Mouse (Mus musculus) neural tube, embryonic 13.5 days (tissue): ENCODE data around the gene Gab3. TPM values are rescaled to one million over a fixed set of nuclear protein-coding genes. Genes with fewer than 3 reads are reported as not detected.

Experiments
- ATAC-seq: fragments of 200-750 bp; cut with Nextera tagmentation; 2 replicates; pipeline ENCODE4 v1.8.0; 2017; ENCODE audit warnings: low read depth, mild to moderate bottlenecking, moderate TSS enrichment, moderate library complexity
- H3K27ac ChIP-seq: fragments of 300-500 bp; sonication (generic); replicated peaks from 2 replicates; pipeline ENCODE4 v1.5.1; 2015; ENCODE audit warnings: moderate library complexity, mild to moderate bottlenecking, inconsistent platforms
- H3K27me3 ChIP-seq: fragments of 300-500 bp; sonication (generic); 2 replicates; pipeline ENCODE4 v1.6.1; 2015; ENCODE audit warnings: mild to moderate bottlenecking, inconsistent platforms
- H3K36me3 ChIP-seq: fragments of 300-500 bp; sonication (generic); 2 replicates; pipeline ENCODE4 v1.6.1; 2015; ENCODE audit warnings: mild to moderate bottlenecking, inconsistent platforms
- H3K4me1 ChIP-seq: fragments of 300-500 bp; sonication (generic); replicated peaks from 2 replicates; pipeline ENCODE4 v1.6.1; 2015; ENCODE audit warnings: inconsistent platforms
- H3K4me2 ChIP-seq: fragments of 300-500 bp; sonication (generic); 2 replicates; pipeline ENCODE4 v1.6.1; 2015; ENCODE audit warnings: inconsistent platforms, mild to moderate bottlenecking, moderate library complexity
- H3K4me3 ChIP-seq: fragments of 300-500 bp; sonication (generic); 2 replicates; pipeline ENCODE4 v1.5.1; 2015; ENCODE audit warnings: mild to moderate bottlenecking, inconsistent platforms
- H3K9ac ChIP-seq: fragments of 300-500 bp; sonication (generic); 2 replicates; pipeline ENCODE4 v1.6.1; 2015; ENCODE audit warnings: moderate library complexity, mild to moderate bottlenecking, inconsistent platforms
- H3K9me3 ChIP-seq: fragments of 300-500 bp; sonication (generic); 2 replicates; pipeline ENCODE4 v1.6.1; 2016; ENCODE audit warnings: inconsistent platforms
- WGBS: fragments of 180-500 bp; shearing (Covaris S2); methylation state at CpG from one replicate; pipeline ENCODE4 v1.1.7; 2015; 5-methylcytosine and 5-hydroxymethylcytosine counted together
- polyA plus RNA-seq: library from polyadenylated mRNA; unstranded; fragments of >200 nt; fragmentation: Nextera tagmentation; extraction: Ambion mirVana; gene quantifications from 2 replicates; pipeline ENCODE4 v1.2.1, GENCODE M21; 2015

Gene Gab3
- 2.1 and 2.7 TPM in 2 replicates for polyA plus RNA-seq

- Histone ChIP-seq H3K36me3 (no peaks in the 10 kb centered on the region), H3K4me2 (peak within 1 kb of the TSS; percentile 60), H3K27me3 (no peaks in the 10 kb centered on the region), H3K27ac (no peak within 1 kb of the TSS), H3K9me3 (no peaks in the 10 kb centered on the region), H3K9ac (peak within 1 kb of the TSS; percentile 66), H3K4me1 (no peaks in the 10 kb centered on the region), H3K4me3 (peak within 1 kb of the TSS; percentile 49)
- peak; percentile 94 for ATAC-seq
- 19% methylated on average over 7 of the region's 17 CpGs for WGBS
Measured at GRCm38 (mm10) chrX:75084774-75085508, at the start of gene Gab3. Gene Gab3 (minus strand): TSS chrX:75085458.

- Histone ChIP-seq H3K27ac (no peak within 1 kb of the TSS; the same call in 1 of the 2 replicates), H3K4me1 (peaks cover 4% of the 10 kb centered on the region; the same call in 1 of the 2 replicates), H3K36me3 (no peaks in the 10 kb centered on the region), H3K27me3 (no peaks in the 10 kb centered on the region), H3K9ac (peak within 1 kb of the TSS; percentile 71), H3K4me3 (peak within 1 kb of the TSS; percentile 48), H3K4me2 (peak within 1 kb of the TSS; percentile 63), H3K9me3 (no peaks in the 10 kb centered on the region)
- WGBS, result 19% methylated on average over 36 of the region's 36 CpGs
- peak; percentile 100 for ATAC-seq
Measured at GRCm38 (mm10) chrX:75130467-75131160, 45.4 kb upstream of the Gab3 start, which contains the start of gene Mpp1. Gene Mpp1 (minus strand): TSS chrX:75131016.

- no peaks in the 10 kb centered on the region for H3K27me3 ChIP-seq
- peak overlapping the region; percentile 4; the same call in 1 of the 2 replicates for H3K4me2 ChIP-seq
- ATAC-seq, result no peak
- peaks cover 4% of the 10 kb centered on the region; the same call in 1 of the 2 replicates for H3K4me1 ChIP-seq
- H3K27ac ChIP-seq, result no peak overlapping the region
- no peak overlapping the region for H3K9ac ChIP-seq
- H3K36me3 ChIP-seq, result 0 out of 2 replicates have a peak, but pooled peaks cover 4% of the 10 kb centered on the region
- H3K9me3 ChIP-seq, result no peaks in the 10 kb centered on the region
- WGBS, result 70% methylated on average over 2 of the region's 2 CpGs
- no peak overlapping the region for H3K4me3 ChIP-seq
Measured at GRCm38 (mm10) chrX:75129474-75129873, 44.2 kb upstream of the Gab3 start.

GRCm38 (mm10) chrX:75128333-75128980 lies 43.2 kb upstream of the Gab3 start:
- Histone ChIP-seq H3K4me2 (no peak overlapping the region), H3K36me3 (0 out of 2 replicates have a peak, but pooled peaks cover 4% of the 10 kb centered on the region)

GRCm38 (mm10) chrX:75126893-75127292 lies 41.6 kb upstream of the Gab3 start:
- ATAC-seq, result no peak
- Histone ChIP-seq H3K9ac (no peak overlapping the region), H3K27ac (no peak overlapping the region), H3K4me3 (no peak overlapping the region), H3K27me3 (no peaks in the 10 kb centered on the region), H3K4me1 (peaks cover 4% of the 10 kb centered on the region; the same call in 1 of the 2 replicates), H3K4me2 (no peak overlapping the region), H3K36me3 (0 out of 2 replicates have a peak, but pooled peaks cover 4% of the 10 kb centered on the region), H3K9me3 (no peaks in the 10 kb centered on the region)

More at GRCm38 (mm10) chrX:75128333-75128980, 43.2 kb upstream of the Gab3 start:
- Histone ChIP-seq H3K4me3 (no peak overlapping the region), H3K9me3 (no peaks in the 10 kb centered on the region), H3K9ac (no peak overlapping the region), H3K27me3 (no peaks in the 10 kb centered on the region), H3K4me1 (peaks cover 4% of the 10 kb centered on the region; the same call in 1 of the 2 replicates), H3K27ac (no peak overlapping the region)
- no peak for ATAC-seq

GRCm38 (mm10) chrX:75125606-75126005 lies 40.3 kb upstream of the Gab3 start:
- Histone ChIP-seq H3K27me3 (no peaks in the 10 kb centered on the region), H3K4me2 (no peak overlapping the region), H3K4me3 (no peak overlapping the region), H3K36me3 (0 out of 2 replicates have a peak, but pooled peaks cover 4% of the 10 kb centered on the region), H3K9ac (no peak overlapping the region), H3K4me1 (peaks cover 4% of the 10 kb centered on the region; the same call in 1 of the 2 replicates), H3K27ac (no peak overlapping the region), H3K9me3 (no peaks in the 10 kb centered on the region)
- no peak for ATAC-seq
- WGBS, result 93% methylated on average over 3 of the region's 3 CpGs

- H3K4me2 ChIP-seq, result no peak overlapping the region
- no peaks in the 10 kb centered on the region for H3K27me3 ChIP-seq
- ATAC-seq, result no peak
- no peaks in the 10 kb centered on the region for H3K4me1 ChIP-seq
- H3K9ac ChIP-seq, result no peak overlapping the region
- H3K4me3 ChIP-seq, result no peak overlapping the region
- no peaks in the 10 kb centered on the region for H3K9me3 ChIP-seq
- no peak overlapping the region for H3K27ac ChIP-seq
- H3K36me3 ChIP-seq, result no peaks in the 10 kb centered on the region
Measured at GRCm38 (mm10) chrX:75115550-75115949, 30.3 kb upstream of the Gab3 start.

GRCm38 (mm10) chrX:75102293-75102692 lies 17.0 kb upstream of the Gab3 start:
- WGBS, result 90% methylated on average over 6 of the region's 6 CpGs

GRCm38 (mm10) chrX:75098799-75099198 lies 13.5 kb upstream of the Gab3 start:
- Histone ChIP-seq H3K36me3 (peaks cover 24% of the 10 kb centered on the region), H3K27ac (no peak overlapping the region), H3K27me3 (no peaks in the 10 kb centered on the region), H3K9me3 (no peaks in the 10 kb centered on the region), H3K4me1 (peaks cover 10% of the 10 kb centered on the region), H3K4me2 (no peak overlapping the region), H3K9ac (no peak overlapping the region), H3K4me3 (no peak overlapping the region)
- WGBS, result 89% methylated on average over 8 of the region's 8 CpGs
- no peak for ATAC-seq

More at GRCm38 (mm10) chrX:75102293-75102692, 17.0 kb upstream of the Gab3 start:
- H3K4me2 ChIP-seq, result no peak overlapping the region
- H3K27ac ChIP-seq, result no peak overlapping the region
- no peak overlapping the region for H3K9ac ChIP-seq
- ATAC-seq, result no peak
- H3K4me1 ChIP-seq, result peaks cover 4% of the 10 kb centered on the region
- no peaks in the 10 kb centered on the region for H3K27me3 ChIP-seq
- no peaks in the 10 kb centered on the region for H3K9me3 ChIP-seq
- H3K4me3 ChIP-seq, result no peak overlapping the region
- H3K36me3 ChIP-seq, result peaks cover 52% of the 10 kb centered on the region

- Histone ChIP-seq H3K27ac (peak overlapping the region; percentile 49; the same call in 1 of the 2 replicates), H3K36me3 (peaks cover 15% of the 10 kb centered on the region), H3K9me3 (no peaks in the 10 kb centered on the region), H3K27me3 (no peaks in the 10 kb centered on the region), H3K4me1 (peaks cover 10% of the 10 kb centered on the region), H3K4me3 (peak overlapping the region; percentile 59), H3K4me2 (peak overlapping the region; percentile 60), H3K9ac (peak overlapping the region; percentile 68)
- ATAC-seq, result no peak; the same call in 1 of the 2 replicates
- WGBS, result 22% methylated on average over 23 of the region's 23 CpGs
Measured at GRCm38 (mm10) chrX:75096163-75096770, 11.0 kb upstream of the Gab3 start.

- peak within 1 kb of the TSS; percentile 68 for H3K9ac ChIP-seq
- peak within 1 kb of the TSS; percentile 49; the same call in 1 of the 2 replicates for H3K27ac ChIP-seq
- H3K36me3 ChIP-seq, result peaks cover 10% of the 10 kb centered on the region; the same call in 1 of the 2 replicates
- H3K27me3 ChIP-seq, result no peaks in the 10 kb centered on the region
- WGBS, result 23% methylated on average over 29 of the region's 29 CpGs
- no peaks in the 10 kb centered on the region for H3K9me3 ChIP-seq
- H3K4me1 ChIP-seq, result peaks cover 10% of the 10 kb centered on the region
- peak; percentile 100 for ATAC-seq
- peak within 1 kb of the TSS; percentile 59 for H3K4me3 ChIP-seq
- H3K4me2 ChIP-seq, result peak within 1 kb of the TSS; percentile 60
Measured at GRCm38 (mm10) chrX:75095369-75096162, 10.3 kb upstream of the Gab3 start, which contains the start of gene Dkc1. Gene Dkc1 (plus strand): TSS chrX:75095854.
